Mouse (Mus musculus): ENCODE results near the gene Cd4. TPM values are rescaled to one million over a fixed set of nuclear protein-coding genes. Genes with fewer than 3 reads are reported as not detected.
A peak's percentile ranks its signal among the peaks of the same experiment; 100 is the strongest.

Cd4 gene
- total and polyA plus RNA-seq, 3 experiments, result 0.26 to 1.6 (median 0.34) TPM

DNA sequence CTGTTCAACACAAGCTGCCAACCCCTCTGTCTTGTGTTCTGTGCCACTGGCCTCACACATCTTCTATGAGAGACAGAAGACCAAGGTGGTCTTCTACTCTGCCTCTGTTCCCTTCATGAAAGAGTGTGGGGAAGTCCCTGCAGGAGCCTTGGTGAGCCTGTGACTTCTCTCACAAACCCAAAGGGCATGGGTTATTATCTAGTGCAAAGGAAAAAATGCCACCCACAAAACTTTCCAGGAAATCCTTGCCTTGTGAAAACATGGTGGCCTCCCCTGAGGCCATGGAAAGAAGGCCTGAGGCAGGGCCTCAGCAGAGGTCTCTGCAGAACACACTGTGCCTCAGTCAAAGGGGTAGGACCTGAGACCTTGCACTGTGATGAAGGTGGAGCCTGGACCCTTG lies 13.8 kb upstream of the Cd4 start:
- dilution Hi-C loops (cut with MboI; ENCODE audit: extremely low pct_ligation_motif_present, extremely low pct_unique_long_range_greater_than_20kb, low sequenced_read_pairs) (no loop called here), in situ Hi-C loops (cut with MboI; ENCODE audit: low pct_ligation_motif_present, low pct_unique_long_range_greater_than_20kb, low sequenced_read_pairs) (loop anchor here (5.0 kb wide), 1 partner anchor 35 kb away; no protein-coding TSS in a partner anchor)
- no peaks in the 10 kb centered on the region for H3K27me3 ChIP-seq (replicated peaks)
- H3K36me3 ChIP-seq (replicated peaks in 1 of 2; ENCODE audit: control insufficient read depth in 1 of 2, insufficient read depth in 1 of 2, low read length in 1 of 2), result no peaks in the 10 kb centered on the region
- H3K9me3 ChIP-seq (replicated peaks; ENCODE audit: low read length), result no peaks in the 10 kb centered on the region
- H3K9ac ChIP-seq (ENCODE audit: insufficient read depth, low read depth), result no peak overlapping the region
- H3K4me3 ChIP-seq (replicated peaks in 1 of 3; ENCODE audit: low read depth in 2 of 3, low read length in 2 of 3, poor library complexity in 1 of 3), result no peak overlapping the region
- H3K4me2 ChIP-seq (ENCODE audit: insufficient read depth, low read depth, poor library complexity, severe bottlenecking), result 0 out of 2 replicates have a peak overlapping the region, but pooled peaks have one; percentile 13
- H3K4me1 ChIP-seq (ENCODE audit: control insufficient read depth in 1 of 2, insufficient read depth in 2 of 2), result peaks cover 23 to 70% of the 10 kb centered on the region in 2 experiments
- H3K27ac ChIP-seq (ENCODE audit: insufficient read depth, low read depth), result peak overlapping the region; percentile 79
- DNase-seq (ENCODE audit: extremely low read depth), result peak; percentile 58
- no peaks in the 10 kb centered on the region for H3K79me2 ChIP-seq (replicated peaks; ENCODE audit: control insufficient read depth, extremely low read depth, insufficient read depth, poor library complexity, severe bottlenecking)
- TF ChIP-seq CTCF (conservative IDR thresholded peaks at IDR 0.05 in 1 of 2, IDR thresholded peaks at IDR 0.05 in 1 of 2; ENCODE audit: low read depth in 2 of 2, low read length in 2 of 2), result no peak
- TF ChIP-seq MAZ (IDR thresholded peaks at IDR 0.05; ENCODE audit: low read depth, low read length), result no peak
- TF ChIP-seq USF1 (IDR thresholded peaks at IDR 0.05; ENCODE audit: low read depth, low read length), result no peak
- TF ChIP-seq EP300 (IDR thresholded peaks at IDR 0.05; ENCODE audit: low read length), result no peak; the same call in 1 of the 2 replicates
- no peak for TF ChIP-seq MYC (IDR thresholded peaks at IDR 0.05; ENCODE audit: low read depth, low read length)
- no peak for TF ChIP-seq UBTF (IDR thresholded peaks at IDR 0.05; ENCODE audit: low read depth, low read length)
- no peak for TF ChIP-seq CHD1 (IDR thresholded peaks at IDR 0.05; ENCODE audit: low read depth, low read length)
- TF ChIP-seq GABPA (IDR thresholded peaks at IDR 0.05; ENCODE audit: insufficient replicate concordance, low read depth, low read length), result no peak
- no peak for TF ChIP-seq TBP (conservative IDR thresholded peaks at IDR 0.05; ENCODE audit: low read depth, low read length)
- TF ChIP-seq NELFE (IDR thresholded peaks at IDR 0.05; ENCODE audit: low read depth, low read length), result no peak
- TF ChIP-seq ETS1 (conservative IDR thresholded peaks at IDR 0.05; ENCODE audit: low read depth, low read length), result peak; percentile 42; the same call in 1 of the 2 replicates
- TF ChIP-seq E2F4 (IDR thresholded peaks at IDR 0.05; ENCODE audit: insufficient replicate concordance, low read depth, low read length), result no peak
- TF ChIP-seq POLR2AphosphoS2 (IDR thresholded peaks at IDR 0.05; ENCODE audit: low read depth, low read length), result no peak
- TF ChIP-seq BHLHE40 (IDR thresholded peaks at IDR 0.05; ENCODE audit: low read depth, low read length), result peak; percentile 46
- TF ChIP-seq POLR2A (IDR thresholded peaks at IDR 0.05; ENCODE audit: low read depth, low read length), result no peak
- TF ChIP-seq PAX5 (IDR thresholded peaks at IDR 0.05; ENCODE audit: low read length), result no peak

DNA sequence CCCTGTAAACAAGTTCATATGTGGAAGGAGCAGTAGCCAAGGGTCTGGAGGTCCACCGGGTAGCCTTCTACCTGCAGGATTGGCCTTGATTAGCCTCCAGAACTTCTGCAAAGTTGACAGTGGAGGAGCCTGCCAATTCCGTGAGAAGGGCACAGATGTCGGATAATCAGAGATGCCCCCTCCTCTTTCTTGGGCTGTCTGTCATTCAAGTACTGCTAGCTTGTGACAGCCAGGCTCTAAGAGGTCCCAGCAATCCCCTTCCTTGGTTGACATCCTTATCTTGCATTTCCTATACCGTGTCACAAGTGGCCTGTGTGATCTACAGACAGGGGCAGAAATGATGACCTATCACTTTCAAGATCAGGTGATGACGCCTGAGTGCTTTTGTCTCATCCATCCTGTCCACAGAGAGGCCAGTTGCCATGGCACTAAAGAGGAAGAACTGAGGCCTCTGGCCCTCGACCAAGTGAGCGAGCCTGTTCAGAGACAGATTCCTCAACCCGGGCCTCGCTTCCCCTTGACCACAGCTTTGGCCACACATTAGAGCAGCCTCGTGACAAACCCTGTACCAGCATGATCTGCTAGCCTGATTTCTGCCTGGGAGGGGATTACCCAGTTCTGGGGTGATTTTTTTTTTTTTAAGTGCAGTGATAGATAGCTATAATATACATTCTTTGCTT lies 12.9 kb upstream of the Cd4 start:
- peak; percentile 79 for DNase-seq (ENCODE audit: extremely low read depth)
- Histone ChIP-seq H3K27ac (ENCODE audit: insufficient read depth, low read depth) (peak overlapping the region; percentile 81), H3K36me3 (replicated peaks in 1 of 2; ENCODE audit: control insufficient read depth in 1 of 2, insufficient read depth in 1 of 2, low read length in 1 of 2) (no peaks in the 10 kb centered on the region), H3K79me2 (replicated peaks; ENCODE audit: control insufficient read depth, extremely low read depth, insufficient read depth, poor library complexity, severe bottlenecking) (no peaks in the 10 kb centered on the region), H3K27me3 (replicated peaks) (no peaks in the 10 kb centered on the region), H3K4me2 (ENCODE audit: insufficient read depth, low read depth, poor library complexity, severe bottlenecking) (peak overlapping the region; percentile 13), H3K4me1 (ENCODE audit: control insufficient read depth in 1 of 2, insufficient read depth in 2 of 2) (peaks cover 23 to 72% of the 10 kb centered on the region in 2 experiments), H3K9ac (ENCODE audit: insufficient read depth, low read depth) (0 out of 2 replicates have a peak overlapping the region, but pooled peaks have one; percentile 3), H3K9me3 (replicated peaks; ENCODE audit: low read length) (no peaks in the 10 kb centered on the region), H3K4me3 (replicated peaks in 1 of 3; ENCODE audit: low read depth in 2 of 3, low read length in 2 of 3, poor library complexity in 1 of 3) (no peak overlapping the region)
- in situ Hi-C loops (cut with MboI; ENCODE audit: low pct_ligation_motif_present, low pct_unique_long_range_greater_than_20kb, low sequenced_read_pairs), result loop anchor here (5.0 kb wide), 1 partner anchor 34 kb away; no protein-coding TSS in a partner anchor
- dilution Hi-C loops (cut with MboI; ENCODE audit: extremely low pct_ligation_motif_present, extremely low pct_unique_long_range_greater_than_20kb, low sequenced_read_pairs), result no loop called here
- TF ChIP-seq RAD21 (IDR thresholded peaks at IDR 0.05; ENCODE audit: low read depth, low read length) (no peak), MAZ (IDR thresholded peaks at IDR 0.05; ENCODE audit: low read depth, low read length) (no peak; the same call in 1 of the 2 replicates), ETS1 (conservative IDR thresholded peaks at IDR 0.05; ENCODE audit: low read depth, low read length) (peak; percentile 74), MYC (IDR thresholded peaks at IDR 0.05; ENCODE audit: low read depth, low read length) (peak; percentile 83), BHLHE40 (IDR thresholded peaks at IDR 0.05; ENCODE audit: low read depth, low read length) (peak; percentile 94), E2F4 (IDR thresholded peaks at IDR 0.05; ENCODE audit: insufficient replicate concordance, low read depth, low read length) (no peak), SMC3 (IDR thresholded peaks at IDR 0.05; ENCODE audit: low read depth, low read length) (no peak), PAX5 (IDR thresholded peaks at IDR 0.05; ENCODE audit: low read length) (no peak), ELF1 (IDR thresholded peaks at IDR 0.05; ENCODE audit: low read depth, low read length) (peak; percentile 50), EP300 (IDR thresholded peaks at IDR 0.05; ENCODE audit: low read length) (peak; percentile 23), MXI1 (IDR thresholded peaks at IDR 0.05; ENCODE audit: low read depth, low read length) (peak; percentile 71; the same call in 1 of the 2 replicates), NELFE (IDR thresholded peaks at IDR 0.05; ENCODE audit: low read depth, low read length) (no peak), JUND (conservative IDR thresholded peaks at IDR 0.05; ENCODE audit: low read depth, low read length) (0 out of 2 replicates have a peak, but pooled peaks have one; percentile 8), CHD2 (IDR thresholded peaks at IDR 0.05; ENCODE audit: low read length) (no peak), CHD1 (IDR thresholded peaks at IDR 0.05; ENCODE audit: low read depth, low read length) (no peak), RCOR1 (conservative IDR thresholded peaks at IDR 0.05; ENCODE audit: low read depth, low read length) (no peak), UBTF (IDR thresholded peaks at IDR 0.05; ENCODE audit: low read depth, low read length) (no peak), ZMIZ1 (IDR thresholded peaks at IDR 0.05; ENCODE audit: low read depth, low read length) (no peak), NRF1 (IDR thresholded peaks at IDR 0.05; ENCODE audit: low read depth, low read length) (0 out of 2 replicates have a peak, but pooled peaks have one; percentile 6), ZKSCAN1 (IDR thresholded peaks at IDR 0.05; ENCODE audit: borderline replicate concordance, low read depth, low read length) (no peak), GABPA (IDR thresholded peaks at IDR 0.05; ENCODE audit: insufficient replicate concordance, low read depth, low read length) (no peak), TBP (conservative IDR thresholded peaks at IDR 0.05; ENCODE audit: low read depth, low read length) (no peak), CTCF (conservative IDR thresholded peaks at IDR 0.05 in 1 of 2, IDR thresholded peaks at IDR 0.05 in 1 of 2; ENCODE audit: low read depth in 2 of 2, low read length in 2 of 2) (no peak), USF2 (conservative IDR thresholded peaks at IDR 0.05; ENCODE audit: low read depth, low read length) (no peak), KAT2A (IDR thresholded peaks at IDR 0.05; ENCODE audit: insufficient replicate concordance, low read length) (no peak)
